Mouse (Mus musculus) cortical plate, adult 2 months (tissue): ENCODE results near the gene Tufm. TPM values are rescaled to one million over a fixed set of nuclear protein-coding genes. Genes with fewer than 3 reads are reported as not detected.
A peak's percentile ranks its signal among the peaks of the same experiment; 100 is the strongest.

Experiments
- H3K27ac ChIP-seq: fragments of 200-500 bp; 2 replicates; pipeline ENCODE4 v1.5.1; 2012; ENCODE audit warnings: low read length, control low read depth, inconsistent platforms; ENCODE audit not compliant: insufficient read depth
- H3K4me1 ChIP-seq: fragments of 200-500 bp; 2 replicates; pipeline ENCODE4 v1.6.1; 2011; ENCODE audit warnings: low read length; ENCODE audit not compliant: control insufficient read depth, insufficient read depth
- H3K4me3 ChIP-seq: fragments of 200-500 bp; 2 replicates; pipeline ENCODE4 v1.5.1; 2011; ENCODE audit warnings: mild to moderate bottlenecking, low read length, control low read depth; ENCODE audit not compliant: insufficient read depth
- CTCF ChIP-seq: fragments of 200-500 bp; IDR thresholded peaks from 2 replicates; pipeline ENCODE4 v1.5.1; 2011; ENCODE audit warnings: mild to moderate bottlenecking, control low read depth, low read length; ENCODE audit not compliant: insufficient read depth; ENCODE audit errors: extremely low read depth
- POLR2A ChIP-seq: fragments of 200-500 bp; IDR thresholded peaks from 2 replicates; pipeline ENCODE4 v1.6.1; 2011; ENCODE audit warnings: mild to moderate bottlenecking, low read length, control low read depth; ENCODE audit not compliant: insufficient read depth; ENCODE audit errors: extremely low read depth
- polyA plus RNA-seq: library from polyadenylated mRNA; depleted of rRNA; stranded (reverse); fragments of >200 nt; gene quantifications from 2 replicates; pipeline ENCODE4 v1.2.3, GENCODE M21; 2012; rRNA removed

The Tufm gene
- polyA plus RNA-seq = 90.1 and 96.8 TPM in 2 replicates

GRCm38 (mm10) chr7:126487052-126487483 lies at the start of gene Tufm:
Gene Tufm (plus strand): TSS chr7:126487361.
- TF ChIP-seq POLR2A = peak; percentile 42; the same call in 1 of the 2 replicates
- no peak for TF ChIP-seq CTCF
- H3K4me1 ChIP-seq = no peaks in the 10 kb centered on the region

DNA sequence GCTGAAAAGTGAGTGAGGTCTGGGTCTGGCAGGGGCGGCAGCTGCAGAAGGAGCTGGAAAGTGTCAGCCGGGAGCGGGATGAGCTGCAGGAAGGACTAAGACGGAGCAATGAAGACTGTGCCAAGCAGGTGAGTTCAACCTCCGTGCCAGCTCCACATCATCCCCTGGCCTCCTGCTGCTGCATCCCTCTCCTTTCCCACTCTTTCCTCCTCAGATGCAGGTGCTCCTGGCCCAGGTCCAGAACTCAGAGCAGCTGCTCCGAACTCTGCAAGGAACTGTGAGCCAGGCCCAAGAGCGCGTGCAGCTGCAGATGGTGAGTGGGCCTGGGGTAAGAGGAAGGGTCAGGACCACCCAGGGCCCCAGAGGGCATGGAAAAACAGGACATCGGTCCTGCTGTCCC lies 47.0 kb upstream of the Tufm start:
- no peak overlapping the region for H3K27ac ChIP-seq
- TF ChIP-seq POLR2A = no peak
- no peak for TF ChIP-seq CTCF
- no peaks in the 10 kb centered on the region for H3K4me1 ChIP-seq
- no peak overlapping the region for H3K4me3 ChIP-seq

More at GRCm38 (mm10) chr7:126487052-126487483, at the start of gene Tufm:
- H3K27ac ChIP-seq = peak within 1 kb of the TSS; percentile 20; the same call in 1 of the 2 replicates
- peak within 1 kb of the TSS; percentile 73 for H3K4me3 ChIP-seq

- H3K27ac ChIP-seq = no peak overlapping the region
- TF ChIP-seq POLR2A = no peak
- TF ChIP-seq CTCF = no peak
- H3K4me3 ChIP-seq = no peak overlapping the region
These were observed 43.2 kb upstream of the Tufm start for GRCm38 (mm10) chr7:126443997-126444396.

DNA sequence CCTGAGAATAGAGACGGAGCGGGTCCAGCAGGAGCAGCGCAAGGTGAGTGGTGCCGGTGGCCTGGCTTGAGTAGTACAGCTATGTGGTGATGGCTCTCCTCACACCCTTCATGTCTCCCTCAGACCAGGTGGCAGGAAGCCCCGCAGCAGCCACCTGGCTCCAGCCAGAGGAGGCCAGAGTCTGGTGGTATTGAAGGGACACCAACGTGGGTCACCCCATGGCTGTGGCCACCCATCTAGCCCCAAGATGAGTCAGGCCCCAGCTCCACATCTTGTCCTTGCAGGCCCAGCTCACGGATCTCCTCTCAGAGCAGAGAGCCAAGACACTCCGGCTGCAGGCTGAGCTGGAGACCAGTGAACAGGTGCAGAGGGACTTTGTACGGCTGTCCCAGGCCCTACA lies 42.6 kb upstream of the Tufm start:
- no peak overlapping the region for H3K27ac ChIP-seq
- TF ChIP-seq POLR2A (no peak), CTCF (no peak)
- no peak overlapping the region for H3K4me3 ChIP-seq
- H3K4me1 ChIP-seq = no peaks in the 10 kb centered on the region

More at GRCm38 (mm10) chr7:126443997-126444396, 43.2 kb upstream of the Tufm start:
- H3K4me1 ChIP-seq = no peaks in the 10 kb centered on the region

- TF ChIP-seq POLR2A = no peak
- no peak for TF ChIP-seq CTCF
- H3K4me3 ChIP-seq = no peak overlapping the region
- no peaks in the 10 kb centered on the region for H3K4me1 ChIP-seq
- no peak overlapping the region for H3K27ac ChIP-seq
These were observed 41.9 kb upstream of the Tufm start for GRCm38 (mm10) chr7:126445104-126445815.

GRCm38 (mm10) chr7:126446217-126446616 lies 40.9 kb upstream of the Tufm start:
- Histone ChIP-seq H3K4me3 (no peak overlapping the region), H3K27ac (no peak overlapping the region), H3K4me1 (no peaks in the 10 kb centered on the region)
- TF ChIP-seq POLR2A = no peak
- TF ChIP-seq CTCF = no peak

DNA sequence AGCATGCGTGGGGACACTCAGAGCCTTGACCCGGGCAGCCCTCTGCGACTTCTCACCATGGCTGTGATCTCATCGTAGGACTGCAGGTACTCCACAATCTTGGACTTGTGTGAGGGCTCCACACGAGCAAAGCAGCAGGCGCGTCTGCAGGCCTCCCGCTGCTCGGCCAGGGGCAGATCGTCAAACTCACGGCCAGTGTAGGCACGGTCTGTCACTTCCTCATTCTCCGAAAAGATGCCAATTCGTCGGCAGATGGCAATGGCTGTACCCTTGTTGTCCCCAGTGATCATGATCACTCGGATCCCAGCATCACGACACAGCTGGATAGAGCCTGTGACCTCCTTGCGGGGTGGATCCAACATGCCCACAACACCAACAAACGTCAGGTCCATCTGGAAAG lies 38.7 kb upstream of the Tufm start:
- Histone ChIP-seq H3K4me3 (no peak overlapping the region), H3K27ac (no peak overlapping the region), H3K4me1 (no peaks in the 10 kb centered on the region)
- TF ChIP-seq CTCF (no peak), POLR2A (no peak)

- Histone ChIP-seq H3K4me1 (no peaks in the 10 kb centered on the region), H3K4me3 (no peak overlapping the region), H3K27ac (no peak overlapping the region)
- TF ChIP-seq CTCF (no peak), POLR2A (no peak)
These were observed 37.2 kb upstream of the Tufm start for GRCm38 (mm10) chr7:126449991-126450390.

DNA sequence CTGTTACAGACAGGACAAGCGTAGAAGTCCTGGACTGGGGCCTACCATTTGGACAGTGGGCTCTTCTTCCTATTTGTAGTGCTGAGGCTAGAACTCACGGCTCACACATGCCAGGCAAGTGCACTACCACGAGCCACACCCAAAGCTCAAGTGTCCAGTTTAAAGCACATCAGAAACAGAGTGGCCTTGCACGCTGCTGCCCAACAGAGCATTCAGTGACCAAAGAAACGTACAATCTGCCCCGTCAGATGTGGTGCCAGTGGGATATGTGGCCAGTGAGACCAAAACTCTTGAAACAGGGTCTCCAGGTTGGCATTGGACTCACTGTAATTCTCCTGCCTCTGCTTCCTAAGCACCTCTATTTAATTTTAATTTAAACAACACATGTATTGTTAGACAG lies 36.5 kb upstream of the Tufm start:
- H3K27ac ChIP-seq = no peak overlapping the region
- H3K4me3 ChIP-seq = no peak overlapping the region
- TF ChIP-seq CTCF (no peak), POLR2A (no peak)
- no peaks in the 10 kb centered on the region for H3K4me1 ChIP-seq

DNA sequence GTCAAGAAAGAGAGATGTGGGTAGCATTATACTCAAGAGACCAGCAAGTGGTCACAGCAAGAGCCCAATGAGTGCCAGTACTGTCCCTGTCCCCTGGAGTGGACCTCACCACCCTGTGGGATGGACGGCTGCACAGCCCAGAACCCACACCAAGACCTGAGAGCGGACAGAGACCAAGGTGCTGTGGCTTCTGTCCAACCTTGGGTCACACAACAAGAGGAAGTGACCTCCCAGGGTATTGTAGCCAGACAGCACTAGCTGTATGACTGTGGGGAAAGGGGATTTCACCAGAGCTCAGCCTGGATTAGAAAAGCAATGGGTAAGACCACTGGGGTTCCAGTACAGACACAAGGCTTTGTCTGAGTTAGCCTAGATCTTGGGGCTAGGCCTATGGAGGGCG lies 34.9 kb upstream of the Tufm start:
- TF ChIP-seq POLR2A (no peak), CTCF (no peak)
- H3K4me1 ChIP-seq = no peaks in the 10 kb centered on the region
- no peak overlapping the region for H3K4me3 ChIP-seq
- no peak overlapping the region for H3K27ac ChIP-seq
